ENCODE assay signal across 8 mouse cellular contexts in the genomic region with DNA sequence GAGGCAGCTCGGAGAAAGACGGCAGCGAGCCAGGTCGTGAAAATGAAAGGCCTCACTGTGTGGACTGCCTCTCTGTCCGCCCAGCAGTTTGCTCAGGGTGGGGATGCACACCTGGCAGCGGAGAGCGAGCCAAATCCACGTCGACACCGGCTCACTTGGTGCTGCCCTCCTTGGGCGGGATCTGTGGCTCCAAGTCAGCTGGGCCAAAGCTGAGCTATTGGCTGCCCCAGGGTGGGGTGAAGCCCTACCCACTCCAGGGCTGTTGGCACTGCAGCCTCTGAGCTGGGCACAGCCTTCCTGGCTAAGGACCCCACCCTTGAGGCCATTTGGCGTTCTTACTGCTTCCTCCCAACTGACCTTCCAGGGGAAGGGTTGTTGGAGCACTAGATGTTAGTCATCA. TPM values are rescaled to one million over a fixed set of nuclear protein-coding genes. Genes with fewer than 3 reads are reported as not detected.
DNase-seq lines count a peak whose midpoint lies in the region; ATAC-seq and TF ChIP-seq lines count a peak whose summit lies in the region.

No protein-coding gene starts in this region.

- peaks cover 17% of the 10 kb centered on the region for H3K4me1 ChIP-seq in embryonic facial prominence, embryonic 13.5 days
- no peaks in the 10 kb centered on the region; the same call in 1 of the 2 replicates for H3K4me1 ChIP-seq in heart, postnatal 0 days (ENCODE audit: control insufficient read depth, insufficient read depth)

- H3K4me2 ChIP-seq in embryonic facial prominence, embryonic 13.5 days = peak overlapping the region; percentile 97
- H3K4me2 ChIP-seq in heart, postnatal 0 days (ENCODE audit: low read depth, low read length) = peak overlapping the region; percentile 94

- peak; percentile 84 for DNase-seq in 416B (ENCODE audit: low read depth)
- peak; percentile 78 for DNase-seq in Muller cell, postnatal 12 days (ENCODE audit: inconsistent ontology term)
- no peak for DNase-seq in heart, postnatal 0 days (ENCODE audit: low spot score)
- peak; percentile 58 to 75 for DNase-seq in kidney, postnatal 4 days
- DNase-seq in lung, postnatal 36 days = peak; percentile 90
- peak; percentile 43 for DNase-seq in skeletal muscle tissue, adult 2 months (ENCODE audit: low read depth, low spot score)
- DNase-seq in c-Kit-positive CD71-positive TER-119-positive erythroid progenitor cells, embryonic 14.5 days (ENCODE audit: low spot score) = no peak

- no peak for TF ChIP-seq CTCF in heart, postnatal 0 days (IDR thresholded peaks at IDR 0.05; ENCODE audit: low read depth)

- H3K36me3 ChIP-seq in embryonic facial prominence, embryonic 13.5 days = peaks cover 65% of the 10 kb centered on the region
- peaks cover 54% of the 10 kb centered on the region for H3K36me3 ChIP-seq in heart, postnatal 0 days (replicated peaks; ENCODE audit: control insufficient read depth, insufficient read depth, low read length)

- ATAC-seq in embryonic facial prominence, embryonic 13.5 days (ENCODE audit: insufficient number of reproducible peaks, insufficient read depth, low FRiP score, low TSS enrichment, low read depth) = peak; percentile 12; the same call in 1 of the 2 replicates
- peak; percentile 15; the same call in 1 of the 2 replicates for ATAC-seq in heart, postnatal 0 days (ENCODE audit: insufficient read depth, low read depth)

- H3K4me3 ChIP-seq in embryonic facial prominence, embryonic 13.5 days = peak overlapping the region; percentile 71
- peak overlapping the region; percentile 73 for H3K4me3 ChIP-seq in heart, postnatal 0 days (ENCODE audit: low read depth, low read length)

- H3K9me3 ChIP-seq in embryonic facial prominence, embryonic 13.5 days = no peaks in the 10 kb centered on the region
- no peaks in the 10 kb centered on the region for H3K9me3 ChIP-seq in heart, postnatal 0 days (replicated peaks; ENCODE audit: control insufficient read depth, low read length)

- peak overlapping the region; percentile 89 for H3K9ac ChIP-seq in embryonic facial prominence, embryonic 13.5 days
- H3K9ac ChIP-seq in heart, postnatal 0 days (replicated peaks; ENCODE audit: low read depth, low read length) = peak overlapping the region; percentile 80

- peak overlapping the region; percentile 91 for H3K27ac ChIP-seq in embryonic facial prominence, embryonic 13.5 days
- 0 out of 2 replicates have a peak overlapping the region, but pooled peaks have one; percentile 2 for H3K27ac ChIP-seq in heart, postnatal 0 days (ENCODE audit: low read depth)

- no peaks in the 10 kb centered on the region for H3K27me3 ChIP-seq in embryonic facial prominence, embryonic 13.5 days
- H3K27me3 ChIP-seq in heart, postnatal 0 days (ENCODE audit: control insufficient read depth, insufficient read depth, low read length) = no peaks in the 10 kb centered on the region

- 2% methylated on average over 12 of the region's 12 CpGs for WGBS in embryonic facial prominence, embryonic 13.5 days
- WGBS in heart, postnatal 0 days = 3% methylated on average over 12 of the region's 12 CpGs

- no peak for TF ChIP-seq EP300 in heart, postnatal 0 days (IDR thresholded peaks at IDR 0.05; ENCODE audit: low read depth)

RNA-seq across cellular contexts. Expression of a gene that starts 0.9 kb away (rescaled TPM):
- 34.6 and 38.5 TPM in 2 replicates for polyA plus RNA-seq in embryonic facial prominence, embryonic 13.5 days (2015; fragmentation: Nextera tagmentation; extraction: Ambion mirVana)
- 6.7 and 18.2 TPM in 2 replicates for total RNA-seq in heart, postnatal 0 days (2014; rRNA removed; ENCODE audit: low replicate concordance)
- polyA plus RNA-seq in heart, postnatal 0 days (2015; fragmentation: Nextera tagmentation; extraction: Ambion mirVana) = 10.4 and 11.8 TPM in 2 replicates

RNA-seq across cellular contexts. Expression of a gene that starts 8.0 kb away (rescaled TPM):
- 105 and 117 TPM in 2 replicates for polyA plus RNA-seq in embryonic facial prominence, embryonic 13.5 days (2015; fragmentation: Nextera tagmentation; extraction: Ambion mirVana)
- 53.0 and 58.4 TPM in 2 replicates for total RNA-seq in heart, postnatal 0 days (2014; rRNA removed; ENCODE audit: low replicate concordance)
- 63.3 and 66.8 TPM in 2 replicates for polyA plus RNA-seq in heart, postnatal 0 days (2015; fragmentation: Nextera tagmentation; extraction: Ambion mirVana)

RNA-seq across cellular contexts. Expression of a gene that starts 18.2 kb away (rescaled TPM):
- 80.3 and 82.0 TPM in 2 replicates for polyA plus RNA-seq in embryonic facial prominence, embryonic 13.5 days (2015; fragmentation: Nextera tagmentation; extraction: Ambion mirVana)
- total RNA-seq in heart, postnatal 0 days (2014; rRNA removed; ENCODE audit: low replicate concordance) = 44.3 and 48.8 TPM in 2 replicates
- polyA plus RNA-seq in heart, postnatal 0 days (2015; fragmentation: Nextera tagmentation; extraction: Ambion mirVana) = 97.5 and 101 TPM in 2 replicates

RNA-seq across cellular contexts. Expression of a gene that starts 22.6 kb away (rescaled TPM):
- polyA plus RNA-seq in embryonic facial prominence, embryonic 13.5 days (2015; fragmentation: Nextera tagmentation; extraction: Ambion mirVana) = 59.5 and 59.9 TPM in 2 replicates
- 24.4 and 35.7 TPM in 2 replicates for total RNA-seq in heart, postnatal 0 days (2014; rRNA removed; ENCODE audit: low replicate concordance)
- 29.5 and 30.7 TPM in 2 replicates for polyA plus RNA-seq in heart, postnatal 0 days (2015; fragmentation: Nextera tagmentation; extraction: Ambion mirVana)

RNA-seq across cellular contexts. Expression of a gene that starts 43.9 kb away (rescaled TPM):
- polyA plus RNA-seq in embryonic facial prominence, embryonic 13.5 days (2015; fragmentation: Nextera tagmentation; extraction: Ambion mirVana) = 66.6 and 75.1 TPM in 2 replicates
- total RNA-seq in heart, postnatal 0 days (2014; rRNA removed; ENCODE audit: low replicate concordance) = 24.3 and 30.3 TPM in 2 replicates
- polyA plus RNA-seq in heart, postnatal 0 days (2015; fragmentation: Nextera tagmentation; extraction: Ambion mirVana) = 48.4 and 50.4 TPM in 2 replicates

Comparison
In these comparisons a context has a peak if more than half of its experiments do, and no peak if none do; other contexts are left out.
1. DNase-seq: peak in 416B (single experiment), Muller cell, postnatal 12 days (single experiment), kidney, postnatal 4 days (2 of 2), lung, postnatal 36 days (single experiment) and skeletal muscle tissue, adult 2 months (single experiment); none in heart, postnatal 0 days (single experiment) and c-Kit-positive CD71-positive TER-119-positive erythroid progenitor cells, embryonic 14.5 days (single experiment).